Mouse (Mus musculus) cerebellum, adult 2 months (tissue): ENCODE results near the gene Pbx2.

Source experiments
- CTCF ChIP-seq: fragments of 200-500 bp; IDR thresholded peaks from 2 replicates; pipeline ENCODE4 v1.5.1; 2011; ENCODE audit warnings: low read depth, mild to moderate bottlenecking, control low read depth, low read length, moderate library complexity, borderline replicate concordance; ENCODE audit not compliant: insufficient read depth
- POLR2A ChIP-seq: fragments of 200-500 bp; IDR thresholded peaks from 2 replicates; pipeline ENCODE4 v1.6.1; 2011; ENCODE audit warnings: low read length, control low read depth, borderline replicate concordance; ENCODE audit not compliant: insufficient read depth

- TF ChIP-seq CTCF: no peak
- TF ChIP-seq POLR2A: no peak
These were observed 5.0 kb downstream of the Pbx2 start for GRCm38 (mm10) chr17:34596098-34596497.
